Mouse (Mus musculus) MEL (cell line): Measurements from ENCODE around the gene Ildr2. TPM values are rescaled to one million over a fixed set of nuclear protein-coding genes. Genes with fewer than 3 reads are reported as not detected.

Source experiments
- DNase-seq: peaks from one replicate; pipeline ENCODE4 v3.0.0; 2011; ENCODE audit warnings: low read depth, low spot score
- H3K27ac ChIP-seq: 2 replicates; pipeline ENCODE4 v1.5.1; 2012; ENCODE audit warnings: low read depth, mild to moderate bottlenecking, control low read depth, low read length, moderate library complexity; ENCODE audit not compliant: control insufficient read depth
- H3K27me3 ChIP-seq, 2 experiments: fragments of 150-350 bp in 1 of 2; sonication (generic) in 1 of 2; 2 replicates each; pipeline ENCODE4 v1.6.1; 2012; ENCODE audit warnings: low read length in 2 of 2, mild to moderate bottlenecking in 2 of 2, improper control_type of control experiment in 1 of 2, moderate library complexity in 1 of 2; ENCODE audit not compliant: insufficient read depth in 2 of 2, control insufficient read depth in 1 of 2
- H3K36me3 ChIP-seq, 2 experiments: 2 replicates each; pipeline ENCODE4 v1.6.1; 2012 to 2014; ENCODE audit warnings: low read length in 2 of 2, improper control_type of control experiment in 1 of 2, inconsistent platforms in 1 of 2, mild to moderate bottlenecking in 1 of 2; ENCODE audit not compliant: insufficient read depth in 2 of 2, control insufficient read depth in 1 of 2
- H3K4me1 ChIP-seq, 2 experiments: fragments of 150-350 bp in 1 of 2; sonication (generic) in 1 of 2; 2 replicates each; pipeline ENCODE4 v1.6.1; 2012; ENCODE audit warnings: low read length in 2 of 2, improper control_type of control experiment in 1 of 2, mild to moderate bottlenecking in 1 of 2; ENCODE audit not compliant: insufficient read depth in 2 of 2, control insufficient read depth in 1 of 2
- H3K4me3 ChIP-seq, 2 experiments: fragments of 150-350 bp in 1 of 2; sonication (generic) in 1 of 2; 2 replicates each; pipeline ENCODE4 v1.5.1; 2012; ENCODE audit warnings: low read depth in 2 of 2, low read length in 2 of 2, mild to moderate bottlenecking in 2 of 2, moderate library complexity in 2 of 2, control low read depth in 1 of 2, improper control_type of control experiment in 1 of 2; ENCODE audit not compliant: control insufficient read depth in 1 of 2, insufficient read depth in 1 of 2
- H3K79me2 ChIP-seq: 2 replicates; pipeline ENCODE4 v1.6.1; 2012; ENCODE audit warnings: mild to moderate bottlenecking, low read length, moderate library complexity; ENCODE audit not compliant: control insufficient read depth, poor library complexity, insufficient read depth
- H3K9ac ChIP-seq: 2 replicates; pipeline ENCODE4 v1.6.1; 2012; ENCODE audit warnings: low read depth, mild to moderate bottlenecking, control low read depth, low read length, moderate library complexity; ENCODE audit not compliant: control insufficient read depth, poor library complexity, severe bottlenecking
- H3K9me3 ChIP-seq: fragments of 150-350 bp; sonication (generic); replicated peaks from 2 replicates; pipeline ENCODE4 v1.6.1; 2012; ENCODE audit warnings: mild to moderate bottlenecking, low read length, improper control_type of control experiment, moderate library complexity; ENCODE audit not compliant: insufficient read depth
- BHLHE40 ChIP-seq: IDR thresholded peaks from 2 replicates; pipeline ENCODE4 v1.6.1; 2012; ENCODE audit warnings: low read depth, mild to moderate bottlenecking, inconsistent platforms, low read length, improper control_type of control experiment, borderline replicate concordance
- CHD1 ChIP-seq: IDR thresholded peaks from 2 replicates; pipeline ENCODE4 v1.6.1; 2012; ENCODE audit warnings: low read depth, mild to moderate bottlenecking, inconsistent platforms, low read length, improper control_type of control experiment
- CHD2 ChIP-seq: IDR thresholded peaks from 2 replicates; pipeline ENCODE4 v1.6.1; 2011; ENCODE audit warnings: low read length, improper control_type of control experiment
- E2F4 ChIP-seq: IDR thresholded peaks from 2 replicates; pipeline ENCODE4 v1.6.1; 2011; ENCODE audit warnings: low read depth, low read length, improper control_type of control experiment, borderline replicate concordance
- ELF1 ChIP-seq: IDR thresholded peaks from 2 replicates; pipeline ENCODE4 v1.6.1; 2014; ENCODE audit warnings: low read depth, mild to moderate bottlenecking, inconsistent platforms, low read length, improper control_type of control experiment, moderate library complexity
- GABPA ChIP-seq: IDR thresholded peaks from 2 replicates; pipeline ENCODE4 v1.6.1; 2012; ENCODE audit warnings: low read depth, mild to moderate bottlenecking, inconsistent platforms, low read length, improper control_type of control experiment, moderate library complexity
- GATA1 ChIP-seq: IDR thresholded peaks from 2 replicates; pipeline ENCODE4 v1.6.1; 2011; ENCODE audit warnings: low read depth, low read length, improper control_type of control experiment
- HCFC1 ChIP-seq: IDR thresholded peaks from 2 replicates; pipeline ENCODE4 v1.6.1; 2012; ENCODE audit warnings: low read depth, mild to moderate bottlenecking, inconsistent platforms, low read length, improper control_type of control experiment, moderate library complexity
- MAFK ChIP-seq: IDR thresholded peaks from 2 replicates; pipeline ENCODE4 v1.6.1; 2011; ENCODE audit warnings: low read depth, mild to moderate bottlenecking, low read length, improper control_type of control experiment, borderline replicate concordance
- MAZ ChIP-seq: IDR thresholded peaks from 2 replicates; pipeline ENCODE4 v1.6.1; 2012; ENCODE audit warnings: low read depth, mild to moderate bottlenecking, inconsistent platforms, low read length, improper control_type of control experiment
- MYB ChIP-seq: IDR thresholded peaks from 2 replicates; pipeline ENCODE4 v1.6.1; 2011; ENCODE audit warnings: mild to moderate bottlenecking, low read depth, low read length, improper control_type of control experiment
- NELFE ChIP-seq: IDR thresholded peaks from 2 replicates; pipeline ENCODE4 v1.6.1; 2011; ENCODE audit warnings: low read depth, low read length, improper control_type of control experiment
- NRF1 ChIP-seq: IDR thresholded peaks from 2 replicates; pipeline ENCODE4 v1.6.1; 2014; ENCODE audit warnings: low read depth, mild to moderate bottlenecking, inconsistent platforms, low read length, improper control_type of control experiment, moderate library complexity; ENCODE audit not compliant: poor library complexity, insufficient read depth, severe bottlenecking
- POLR2AphosphoS5 ChIP-seq: IDR thresholded peaks from 2 replicates; pipeline ENCODE4 v1.6.1; 2012; ENCODE audit warnings: low read depth, borderline replicate concordance, mild to moderate bottlenecking, inconsistent platforms, low read length, moderate library complexity, mixed read lengths
- RAD21 ChIP-seq: IDR thresholded peaks from 2 replicates; pipeline ENCODE4 v1.6.1; 2011; ENCODE audit warnings: mild to moderate bottlenecking, low read depth, low read length, improper control_type of control experiment
- RCOR1 ChIP-seq: IDR thresholded peaks from 2 replicates; pipeline ENCODE4 v1.6.1; 2012; ENCODE audit warnings: low read depth, mild to moderate bottlenecking, inconsistent platforms, low read length, improper control_type of control experiment
- SIN3A ChIP-seq: IDR thresholded peaks from 2 replicates; pipeline ENCODE4 v1.6.1; 2012; ENCODE audit warnings: low read length, improper control_type of control experiment, inconsistent platforms
- TAL1 ChIP-seq: IDR thresholded peaks from 2 replicates; pipeline ENCODE4 v1.6.1; 2012; ENCODE audit warnings: mild to moderate bottlenecking, inconsistent platforms, low read length, moderate library complexity, mixed read lengths
- TBP ChIP-seq: IDR thresholded peaks from 2 replicates; pipeline ENCODE4 v1.8.0; 2011; ENCODE audit warnings: low read depth, low read length, improper control_type of control experiment
- UBTF ChIP-seq: IDR thresholded peaks from 2 replicates; pipeline ENCODE4 v1.6.1; 2012; ENCODE audit warnings: low read depth, mild to moderate bottlenecking, inconsistent platforms, low read length, improper control_type of control experiment, moderate library complexity, borderline replicate concordance; ENCODE audit not compliant: insufficient read depth
- USF1 ChIP-seq: IDR thresholded peaks from 2 replicates; pipeline ENCODE4 v1.6.1; 2014; ENCODE audit warnings: low read depth, mild to moderate bottlenecking, inconsistent platforms, low read length, improper control_type of control experiment, moderate library complexity
- USF2 ChIP-seq, 2 experiments: IDR thresholded peaks; 2 replicates each; pipeline ENCODE4 v1.6.1; 2011 to 2012; ENCODE audit warnings: improper control_type of control experiment in 2 of 2, low read length in 2 of 2, borderline replicate concordance in 1 of 2, inconsistent platforms in 1 of 2, low read depth in 1 of 2, mild to moderate bottlenecking in 1 of 2; ENCODE audit not compliant: insufficient read depth in 1 of 2
- ZKSCAN1 ChIP-seq: IDR thresholded peaks from 2 replicates; pipeline ENCODE4 v1.6.1; 2012; ENCODE audit warnings: low read depth, mild to moderate bottlenecking, inconsistent platforms, low read length, improper control_type of control experiment, moderate library complexity
- polyA plus RNA-seq, 2 experiments: library from polyadenylated mRNA; stranded (reverse) in 1 of 2; unstranded in 1 of 2; fragments of >175 nt in 1 of 2; fragments of >200 nt in 1 of 2; gene quantifications; 2 replicates each; pipeline versions ENCODE4 v1.2.1 to v1.2.4; 2012; ENCODE audit warnings: low replicate concordance in 2 of 2, low read depth in 1 of 2; ENCODE audit not compliant: insufficient read length in 2 of 2, insufficient read depth in 1 of 2, missing spikeins in 1 of 2
- total RNA-seq: library from RNA; depleted of rRNA; stranded (reverse); fragments of 300-350 nt; gene quantifications from 2 replicates; pipeline ENCODE4 v1.2.3, GENCODE M21; 2012

The Ildr2 gene
- total and polyA plus RNA-seq, 3 experiments = not detected

GRCm38 (mm10) chr1:166214181-166214580 lies 39.8 kb upstream of the Ildr2 start:
- no peaks in the 10 kb centered on the region for H3K4me1 ChIP-seq
- no peak for DNase-seq
- H3K4me3 ChIP-seq = no peak overlapping the region
- H3K36me3 ChIP-seq = no peaks in the 10 kb centered on the region
- TF ChIP-seq USF1 (no peak), SIN3A (no peak), MAZ (no peak), TBP (no peak), GABPA (no peak), ELF1 (no peak)
- TF ChIP-seq, all 39 proteins: peak for 0
- no peak overlapping the region for H3K27ac ChIP-seq
- no peaks in the 10 kb centered on the region for H3K9me3 ChIP-seq
- peaks cover 2 to 3% of the 10 kb centered on the region in 2 experiments; a peak in 3 of 4 replicates for H3K27me3 ChIP-seq
- H3K9ac ChIP-seq = no peak overlapping the region
- no peaks in the 10 kb centered on the region for H3K79me2 ChIP-seq

GRCm38 (mm10) chr1:166238315-166238969 lies 15.5 kb upstream of the Ildr2 start, which contains the start of gene Mael:
TSS of gene Mael (minus strand) at chr1:166238747.
- Histone ChIP-seq H3K79me2 (no peaks in the 10 kb centered on the region), H3K27ac (no peak within 1 kb of the TSS), H3K36me3 (no peaks in the 10 kb centered on the region), H3K27me3 (no peaks in the 10 kb centered on the region; a peak in 1 of 4 replicates), H3K4me1 (no peaks in the 10 kb centered on the region), H3K9me3 (no peaks in the 10 kb centered on the region), H3K9ac (no peak within 1 kb of the TSS), H3K4me3 (no peak within 1 kb of the TSS)
- DNase-seq = no peak
- TF ChIP-seq RCOR1 (no peak), HCFC1 (no peak), MAFK (no peak), MAZ (no peak), NELFE (no peak), E2F4 (no peak), TAL1 (no peak), RAD21 (no peak), SIN3A (no peak), UBTF (no peak), USF1 (no peak), GATA1 (no peak), CHD2 (no peak), MYB (no peak), BHLHE40 (no peak), NRF1 (no peak), USF2 (IDR thresholded peaks at IDR 0.05; ENCODE audit: borderline replicate concordance in 1 of 2, insufficient read depth in 1 of 2, low read depth in 1 of 2, low read length in 2 of 2) (no peak), CHD1 (no peak), ZKSCAN1 (no peak), POLR2AphosphoS5 (no peak)
